Mouse (Mus musculus) ovary, postnatal 36 days (tissue): ENCODE measurements around the gene Has1.
"Not testable (repeated sequence)": the region's sequence is repeated elsewhere in the genome, so short reads cannot be mapped to it uniquely, and the experiment has no call there.

Source experiments
- DNase-seq: peaks from one replicate; pipeline ENCODE4 v3.0.0; 2022; ENCODE audit warnings: low spot score, mixed read lengths

Gene Has1

DNA sequence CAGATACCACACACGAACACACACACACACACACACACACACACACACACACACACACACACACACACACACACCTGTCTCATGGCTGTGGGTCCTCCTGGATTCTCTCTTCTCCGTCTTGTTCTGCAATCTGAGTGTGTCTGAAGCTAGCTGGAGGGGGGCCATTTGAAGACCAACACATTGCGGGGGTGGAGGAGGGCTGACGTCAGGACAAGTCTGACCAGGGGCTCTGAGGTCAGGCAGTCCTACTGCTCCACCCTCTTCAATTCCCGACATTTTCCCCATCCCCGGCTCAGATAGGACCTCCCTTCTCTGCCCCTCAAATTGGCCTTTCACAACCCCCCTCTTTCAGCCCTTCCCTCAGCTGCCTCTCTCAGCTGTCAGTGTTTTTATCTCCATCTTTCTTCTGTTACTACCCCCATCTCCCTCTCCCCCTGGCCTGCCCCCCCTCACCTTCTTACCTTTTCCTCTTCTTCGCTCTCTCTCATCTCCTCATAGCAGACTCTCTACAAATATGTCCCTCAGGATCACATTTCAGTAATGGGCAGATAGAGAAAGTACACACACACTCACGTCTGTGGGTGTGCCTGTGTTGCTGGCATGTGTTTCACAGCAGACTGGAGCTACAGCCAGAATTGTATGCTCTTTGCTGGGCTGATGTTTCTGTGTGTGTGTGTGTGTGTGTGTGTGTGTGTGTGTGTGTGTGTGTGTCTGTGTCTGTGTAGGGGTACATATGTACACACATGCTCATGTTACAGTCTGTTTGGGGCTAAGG, at the start of gene Has1:
Gene Has1 (minus strand): TSS at position 142 of the 775 bp plus-strand sequence.
- DNase-seq: no peak

DNA sequence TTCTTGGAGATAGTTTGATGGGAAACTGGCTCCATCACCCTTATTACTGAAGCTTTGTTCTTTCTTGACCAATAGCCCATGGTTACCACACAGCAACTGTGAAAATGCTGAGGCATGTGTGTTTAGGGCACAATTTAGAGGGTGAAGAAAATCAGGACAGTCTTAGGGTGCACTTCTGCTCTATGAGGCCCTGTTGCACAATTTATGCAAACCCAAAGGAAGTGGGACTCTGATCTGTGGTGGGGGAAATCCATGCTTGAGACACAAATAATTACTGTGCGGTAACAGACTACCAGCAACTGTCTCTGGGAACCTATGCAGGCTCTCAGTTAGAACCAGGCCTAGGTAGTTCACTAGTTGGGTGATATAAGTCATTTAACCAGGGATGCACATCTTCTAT, 45.8 kb upstream of the Has1 start:
- DNase-seq: no peak

DNA sequence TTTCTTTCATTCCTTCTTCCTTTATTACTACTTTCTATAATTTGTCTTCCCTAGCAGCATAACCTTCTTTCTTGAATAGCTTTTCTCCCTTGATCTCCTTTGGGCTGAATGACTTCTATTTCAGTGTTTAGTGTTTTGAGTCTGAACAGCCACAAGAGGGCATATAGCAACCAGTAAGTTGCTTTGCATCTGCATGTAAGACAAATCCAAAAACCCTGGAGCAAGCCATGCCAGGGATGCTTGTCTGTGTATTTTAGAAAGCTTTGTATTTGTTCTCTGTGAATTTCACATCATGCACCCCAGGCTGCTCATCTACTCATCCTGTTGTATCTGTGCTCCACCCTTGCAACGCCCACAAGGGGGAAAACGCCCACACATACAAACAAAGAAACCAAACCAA, 44.3 kb upstream of the Has1 start:
- no peak for DNase-seq

DNA sequence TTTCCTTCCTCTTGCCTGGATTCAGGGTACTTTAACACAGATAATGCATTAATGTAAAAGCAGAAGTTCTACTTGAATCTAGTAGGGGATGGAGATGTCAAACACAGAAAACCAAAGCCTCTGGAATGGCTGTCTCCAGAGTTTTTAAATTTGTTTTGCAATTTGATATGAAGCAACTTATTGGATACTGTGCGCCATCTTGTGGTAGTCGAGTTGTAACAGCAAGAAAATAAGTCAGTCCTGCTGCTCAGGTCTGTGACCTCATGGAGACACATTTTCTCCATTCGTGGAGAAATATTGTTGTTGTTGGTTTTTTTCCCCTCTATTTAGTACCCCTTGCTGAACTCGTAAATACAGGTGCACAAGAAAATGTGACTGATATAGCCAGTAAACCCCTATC, 41.0 kb upstream of the Has1 start:
- DNase-seq: no peak

DNA sequence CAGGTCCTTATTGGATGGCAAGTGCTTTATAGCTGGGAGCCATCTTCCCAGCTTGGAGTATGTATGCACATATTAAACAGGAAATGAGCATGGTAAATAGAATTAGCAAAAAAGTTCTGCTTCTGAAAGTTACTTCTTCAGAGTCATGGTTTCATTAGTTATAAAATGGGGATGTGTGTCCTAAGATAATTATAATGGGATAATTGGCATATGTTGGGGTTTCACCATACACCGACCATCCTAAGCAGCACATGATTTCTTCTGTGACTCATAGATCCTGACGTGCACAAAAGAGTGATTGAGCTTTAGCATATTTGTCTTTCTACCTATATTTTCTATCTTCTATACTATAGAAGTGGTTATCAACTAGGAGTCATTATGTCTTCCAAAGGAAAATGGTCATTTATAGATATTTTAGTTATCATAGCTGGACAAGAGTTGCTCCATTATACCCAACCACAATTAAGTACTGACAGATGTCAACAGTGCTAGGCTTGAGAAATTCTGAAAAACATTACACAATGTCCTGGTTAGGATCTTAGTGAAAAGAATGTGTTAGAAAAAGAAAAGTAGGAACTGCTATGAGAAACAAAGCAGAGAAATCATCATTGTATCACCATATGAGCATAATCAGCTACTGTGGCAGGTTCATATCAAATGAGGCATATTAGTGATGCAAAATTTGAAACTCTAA, 34.9 kb upstream of the Has1 start:
- DNase-seq: no peak

DNA sequence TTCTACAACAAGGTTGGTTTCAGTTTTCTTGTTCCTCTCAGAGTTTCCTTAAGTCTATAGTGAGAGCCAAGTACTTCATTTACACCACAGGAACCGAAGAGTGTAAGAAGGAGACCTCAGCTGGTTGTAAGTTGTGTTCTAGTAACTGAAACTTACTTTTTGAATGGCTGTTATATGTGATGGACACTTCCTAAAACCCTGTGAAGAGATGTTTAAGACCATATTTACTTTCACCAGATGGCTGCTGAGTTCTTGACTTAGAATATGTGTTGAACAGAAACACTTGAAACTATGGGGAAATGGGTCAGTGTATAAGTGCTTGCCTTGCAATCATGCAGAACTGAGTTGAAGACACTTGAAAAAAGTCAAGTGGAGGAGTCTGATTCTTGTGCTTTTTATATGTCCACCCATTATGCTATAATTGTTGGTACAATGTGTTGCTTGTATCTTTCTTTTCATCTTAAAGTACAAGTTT, 32.8 kb upstream of the Has1 start, which contains the start of the genes Fpr2 and Fpr3:
Gene Fpr2 (plus strand): TSS at position 51 of the 475 bp plus-strand sequence.
Gene Fpr3 (plus strand): TSS at position 79 of the 475 bp plus-strand sequence.
- no peak for DNase-seq

DNA sequence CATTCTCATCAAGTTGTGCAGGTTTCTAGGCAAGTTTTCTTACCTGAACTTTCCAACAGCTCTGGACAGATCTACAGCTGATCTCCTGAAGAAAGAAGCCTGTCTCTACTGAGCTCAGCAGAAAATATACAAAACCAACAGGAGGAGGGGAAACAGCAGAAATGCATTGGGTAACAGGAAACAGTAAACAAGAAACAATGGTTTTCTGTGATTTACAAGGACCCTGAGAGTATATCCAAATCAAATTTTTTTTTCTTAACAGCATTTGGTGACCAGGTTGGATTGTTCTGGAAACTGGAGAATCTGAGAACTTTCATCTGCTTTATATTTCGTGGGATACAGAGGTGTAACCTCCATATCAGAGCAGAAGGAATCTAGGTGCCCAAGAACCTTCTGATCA, 28.8 kb upstream of the Has1 start, which contains the start of gene Fpr1:
Gene Fpr1 (minus strand): TSS at position 101 of the 400 bp plus-strand sequence.
- DNase-seq: no peak

DNA sequence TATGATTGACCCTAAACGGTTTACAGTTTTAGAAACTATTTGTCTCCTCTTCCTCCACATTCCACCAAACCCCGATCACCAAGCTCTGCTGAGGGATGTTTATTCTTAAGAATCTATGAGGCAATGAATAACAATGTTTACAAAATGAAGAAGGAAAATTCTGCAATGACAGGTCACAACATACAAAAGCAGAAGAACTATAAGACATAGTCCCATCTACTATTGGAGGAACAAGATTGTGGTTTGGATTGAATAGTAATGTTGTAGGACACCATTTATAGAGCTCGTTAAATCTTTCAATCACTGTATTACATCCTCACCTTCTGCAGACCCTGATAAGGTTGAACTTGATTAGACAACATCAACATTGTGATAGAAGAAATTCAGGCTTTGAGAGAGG, 27.7 kb upstream of the Has1 start:
- DNase-seq: no peak

DNA sequence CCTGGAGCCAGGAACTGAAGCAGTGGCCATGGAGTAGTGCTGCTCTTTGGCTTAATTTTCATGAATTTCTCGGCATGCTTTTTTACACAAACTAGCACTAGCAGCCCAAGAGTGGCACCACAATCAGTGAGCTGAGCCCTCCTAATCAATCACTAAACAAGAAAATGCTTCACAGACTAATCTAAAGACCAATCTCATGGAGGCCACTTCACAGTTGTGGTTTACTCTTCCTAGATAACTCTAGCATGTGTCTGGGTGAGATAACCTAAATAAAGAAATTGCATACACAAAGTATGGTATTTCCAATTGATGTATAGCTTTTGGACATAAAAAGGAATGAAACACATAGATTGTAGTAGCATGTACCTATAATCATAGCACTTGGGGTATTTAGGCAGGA, 24.3 kb upstream of the Has1 start:
- no peak for DNase-seq

DNA sequence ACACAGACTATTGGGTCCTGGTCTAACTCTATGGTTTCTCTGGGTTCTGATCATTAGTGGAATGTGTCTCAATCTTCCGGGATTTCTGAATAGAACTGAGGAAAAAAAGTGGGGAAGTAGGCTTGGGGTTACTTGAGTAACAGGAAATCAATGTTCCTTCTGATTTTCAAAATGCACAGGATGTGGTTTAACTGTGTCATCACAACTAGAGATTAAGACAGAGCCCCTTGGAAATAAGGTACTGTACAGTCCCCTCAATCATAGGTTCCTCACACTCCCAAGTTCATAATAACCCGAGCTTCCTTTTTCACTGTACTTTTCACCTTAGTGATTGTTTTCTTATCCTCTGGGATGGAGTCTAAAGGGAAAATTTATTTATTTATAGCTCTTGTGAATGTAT, 16.7 kb upstream of the Has1 start:
- DNase-seq: no peak

DNA sequence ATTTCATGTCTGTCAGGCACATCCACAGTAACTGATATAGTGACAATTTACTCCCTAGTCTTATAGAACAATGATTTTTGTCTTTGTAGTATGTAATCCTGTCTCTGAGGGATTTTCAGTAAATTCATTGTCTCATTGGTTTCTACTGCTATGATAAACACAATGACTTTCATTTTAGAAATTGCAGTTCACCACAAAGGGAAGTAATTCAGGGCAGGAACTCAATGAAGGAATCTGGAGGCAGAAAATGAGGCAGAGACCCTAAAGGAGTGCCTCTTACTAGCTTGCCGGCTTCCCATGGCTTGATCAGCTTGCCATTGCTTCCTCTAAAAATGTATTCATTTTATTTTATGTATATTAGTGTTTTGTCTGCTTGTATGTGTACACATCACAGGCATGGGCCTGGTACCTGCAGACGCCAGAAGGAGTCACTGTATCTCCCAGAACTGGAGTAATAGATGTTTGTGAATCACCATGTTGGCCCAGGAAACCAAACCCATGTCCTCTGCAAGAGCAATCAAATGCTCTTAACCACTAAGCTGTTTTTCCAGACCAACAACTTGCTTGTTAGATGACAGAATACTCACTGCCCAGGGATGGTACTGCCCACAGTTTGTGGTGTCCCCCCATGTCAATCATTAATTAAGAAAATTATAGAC, 16.0 kb upstream of the Has1 start:
- DNase-seq: no peak

DNA sequence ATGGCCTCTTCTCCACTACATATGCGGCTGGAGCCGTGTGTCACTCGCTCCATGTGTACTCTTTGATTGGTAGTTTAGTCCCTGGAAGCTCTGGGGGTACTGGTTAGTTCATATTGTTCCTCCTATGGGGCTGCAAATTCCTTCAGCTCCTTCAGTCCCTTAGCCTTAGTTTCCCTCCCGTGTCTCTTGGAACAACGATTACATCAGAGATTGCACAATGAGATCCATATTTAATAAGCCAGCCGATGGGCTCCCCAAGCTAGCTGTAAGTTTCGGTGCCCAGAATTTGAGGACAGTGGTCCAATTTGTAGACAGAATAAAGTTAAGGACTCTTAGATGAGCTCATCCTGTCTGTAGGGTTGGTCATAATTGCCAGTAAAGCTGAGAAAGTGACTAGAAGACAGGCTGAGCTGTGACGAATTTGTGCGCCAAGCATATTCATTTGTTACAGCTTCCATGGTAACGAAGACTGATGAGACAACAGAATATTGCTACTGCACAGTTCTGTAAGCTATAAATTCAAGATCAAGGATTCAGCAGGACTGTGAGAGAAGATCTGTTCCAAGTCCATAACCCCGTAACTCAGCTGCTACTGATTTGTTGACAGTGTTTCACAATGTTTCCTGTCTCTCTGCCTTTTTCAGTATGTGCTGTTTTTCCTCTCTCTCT, 11.9 kb upstream of the Has1 start:
- DNase-seq: no peak

DNA sequence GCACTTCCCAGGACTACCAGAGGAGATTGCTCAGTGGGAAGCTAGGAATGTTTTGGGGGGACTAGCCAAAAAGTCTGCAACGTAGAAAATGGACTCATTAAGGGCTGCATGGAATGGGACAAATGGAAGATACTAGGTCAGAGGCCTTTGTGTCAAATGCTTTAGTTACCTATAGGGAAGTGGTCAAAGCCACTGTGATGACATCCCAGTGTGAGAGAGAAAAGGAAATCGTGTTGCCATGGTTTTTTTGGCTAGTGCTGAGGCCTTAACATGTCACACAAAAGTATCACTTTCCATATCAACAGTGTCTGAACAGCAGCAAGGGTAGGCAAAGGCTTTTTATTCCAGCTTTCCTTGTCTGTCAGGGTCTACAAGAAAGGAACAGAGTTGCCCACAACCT, 10.2 kb upstream of the Has1 start:
- DNase-seq: no peak

DNA sequence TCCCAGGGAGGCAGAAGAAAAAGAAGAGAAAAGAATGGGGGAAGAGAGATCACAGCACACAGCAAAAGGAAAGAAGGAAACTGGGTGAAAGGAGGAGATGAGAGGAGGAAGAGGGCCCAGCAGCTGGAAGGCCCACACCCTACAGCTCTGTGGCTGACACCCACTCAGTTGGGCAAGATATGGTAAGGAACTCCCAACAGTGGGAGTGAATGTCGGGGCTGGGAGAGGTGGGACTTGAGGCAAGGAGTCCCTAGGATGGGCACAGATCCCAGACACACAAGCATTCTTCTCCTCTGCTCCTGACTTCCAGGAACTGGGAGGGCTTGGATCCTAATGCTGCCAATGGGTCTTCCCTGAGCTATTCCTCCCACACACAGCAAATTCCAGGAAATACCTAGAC, 7.4 kb upstream of the Has1 start:
- no peak for DNase-seq

DNA sequence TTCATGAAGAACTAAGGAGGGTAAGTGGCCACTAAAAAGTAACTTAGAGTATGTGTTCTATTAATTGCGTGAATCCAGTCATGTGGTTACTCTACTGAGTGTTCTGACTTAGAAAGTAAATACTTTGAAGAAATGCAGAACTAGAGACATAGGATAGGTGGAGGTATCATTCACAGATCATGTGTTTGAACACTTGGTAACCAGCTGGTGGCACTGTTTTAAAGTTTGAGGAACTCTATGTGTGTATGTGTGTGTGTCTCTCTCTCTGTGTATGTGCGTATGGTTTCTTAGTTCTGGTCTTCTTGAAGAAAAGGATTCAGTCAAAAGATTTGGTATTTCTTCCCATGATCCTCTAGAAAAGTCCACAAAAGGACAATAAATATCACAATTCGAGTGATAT, 5.1 kb upstream of the Has1 start:
- no peak for DNase-seq

DNA sequence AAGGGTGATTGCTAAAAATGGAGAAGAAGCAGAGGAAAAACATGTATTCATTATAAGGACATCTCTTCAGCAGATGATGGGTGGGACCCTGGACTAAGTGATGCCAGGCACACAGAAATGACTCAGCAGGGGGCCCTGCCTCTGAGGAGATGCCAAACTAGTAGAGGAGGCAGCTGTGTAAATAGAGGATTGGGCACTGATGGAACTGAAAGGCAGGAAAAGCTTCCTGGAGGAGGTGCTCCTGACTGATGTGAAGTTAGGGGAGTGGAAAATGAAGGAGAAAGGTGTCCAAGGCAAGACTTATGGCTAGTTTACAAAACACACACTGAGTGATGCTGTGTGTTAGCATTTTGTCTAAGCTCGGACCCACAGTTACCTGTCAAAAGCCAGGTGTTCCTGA, 2.4 kb upstream of the Has1 start:
- no peak for DNase-seq

DNA sequence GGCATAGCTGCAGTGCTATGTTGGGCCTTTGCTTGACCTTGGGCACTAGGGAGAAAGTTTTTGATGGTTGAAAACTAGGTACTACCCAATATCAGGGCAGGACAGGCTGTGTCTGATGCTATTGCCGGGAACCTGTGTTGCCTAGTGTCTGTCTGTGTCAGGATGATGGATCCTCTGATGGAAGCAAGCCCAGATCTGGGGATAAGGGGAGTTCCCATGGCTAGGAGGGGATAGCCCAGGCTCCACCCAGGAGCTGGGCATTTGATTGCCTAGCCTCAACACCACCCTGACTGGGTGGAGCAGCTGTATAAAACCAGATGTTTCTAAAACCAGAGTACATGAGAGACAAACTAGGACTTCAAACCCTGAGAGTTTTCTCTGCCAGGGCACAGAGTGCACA, 1.6 kb upstream of the Has1 start:
- DNase-seq: no peak

DNA sequence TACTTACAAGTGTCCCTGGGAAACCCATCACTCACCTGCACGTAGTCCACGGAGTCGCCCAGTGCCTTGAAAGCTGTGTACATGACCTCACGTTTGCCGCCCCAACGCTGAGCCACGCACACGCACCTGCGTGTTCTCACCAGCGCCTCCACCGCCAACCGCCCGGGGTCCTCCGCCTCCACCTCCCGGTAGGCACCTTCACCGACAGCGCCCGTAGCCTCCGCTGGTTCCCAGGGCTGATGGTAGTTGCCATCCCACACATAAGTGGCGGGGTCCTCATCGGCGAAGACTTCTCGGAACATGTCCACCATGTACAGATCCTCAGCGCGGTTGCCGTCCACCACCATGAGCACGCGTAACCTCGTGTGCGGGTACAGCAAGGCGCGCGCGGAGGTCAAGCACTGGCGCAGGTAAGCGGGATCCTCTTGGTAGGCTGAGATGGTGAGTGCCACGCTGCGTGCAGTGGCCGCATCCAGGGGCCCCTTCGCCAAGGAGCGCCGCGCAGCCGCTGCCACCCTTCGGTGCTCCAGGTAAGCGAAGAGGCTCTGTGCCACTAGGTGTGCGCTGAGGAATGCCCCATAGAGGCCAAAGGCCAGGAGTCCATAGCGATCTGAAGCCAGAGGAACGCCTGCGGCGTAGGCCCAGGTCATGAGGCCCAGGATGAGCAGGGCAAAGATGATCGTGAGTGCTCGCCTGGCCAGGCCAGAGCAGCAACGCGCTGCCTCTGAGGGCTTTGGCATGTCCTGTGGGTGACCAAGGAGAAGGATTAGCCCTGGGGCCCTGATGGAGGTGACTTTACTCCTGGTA, 4.9 kb downstream of the Has1 start:
- DNase-seq: no peak

DNA sequence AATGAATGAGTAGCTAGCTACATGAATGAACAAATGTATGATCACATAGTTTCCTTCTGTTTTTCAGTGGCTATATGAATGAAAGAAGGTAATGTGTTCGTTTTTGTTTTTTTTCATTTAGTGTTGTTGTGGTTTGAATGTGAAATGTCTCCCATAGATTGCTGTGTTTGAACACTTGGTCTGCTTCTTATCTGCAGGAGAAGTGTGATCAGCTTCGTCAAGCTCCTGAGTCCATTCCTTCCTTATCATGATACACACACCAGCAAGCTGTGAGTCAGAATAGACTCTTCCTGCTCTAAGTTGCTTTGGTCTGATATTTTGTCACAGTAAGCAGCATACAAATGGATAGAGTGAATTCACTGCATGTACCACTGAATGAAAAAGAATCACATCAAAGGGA, 6.0 kb downstream of the Has1 start:
- DNase-seq: no peak

DNA sequence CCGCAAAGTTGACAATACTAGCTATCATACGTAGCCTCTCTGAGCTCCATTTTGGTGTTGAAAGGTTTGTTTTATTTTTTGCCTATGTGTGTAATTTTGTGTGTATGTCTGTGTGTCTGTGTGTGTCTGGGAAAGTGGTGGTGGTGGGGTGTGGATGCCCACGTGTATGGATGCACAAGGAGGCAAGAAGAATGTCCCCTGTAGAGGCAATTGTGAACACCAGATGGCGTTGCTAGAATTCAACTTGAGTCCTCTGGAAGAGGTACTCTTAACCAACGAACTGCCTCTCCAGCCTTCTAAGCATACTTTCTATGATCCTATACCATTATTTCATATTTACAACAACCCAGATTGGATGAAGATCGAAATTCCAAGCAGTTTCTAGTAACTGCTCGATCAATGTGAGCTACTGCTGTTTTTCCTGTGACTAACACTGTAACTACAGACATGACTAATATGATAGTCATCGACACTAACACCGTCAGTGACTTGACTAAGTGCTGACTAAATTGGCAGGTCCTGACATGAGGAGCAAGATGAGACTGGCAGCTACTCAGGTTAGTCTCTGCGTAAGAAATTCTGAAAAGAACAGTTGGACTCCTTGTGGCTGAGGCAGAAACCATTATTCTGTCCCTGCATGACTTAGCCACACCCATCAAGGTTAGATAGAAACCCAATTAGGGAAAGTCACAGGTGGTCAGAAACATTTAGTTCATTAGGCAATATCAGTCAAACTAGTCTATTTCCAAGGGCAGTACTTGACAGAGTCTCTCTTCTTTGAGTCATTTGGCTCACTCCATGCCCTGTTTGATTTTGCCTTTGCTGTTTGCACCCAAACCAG, 9.6 kb downstream of the Has1 start:
- DNase-seq: no peak

DNA sequence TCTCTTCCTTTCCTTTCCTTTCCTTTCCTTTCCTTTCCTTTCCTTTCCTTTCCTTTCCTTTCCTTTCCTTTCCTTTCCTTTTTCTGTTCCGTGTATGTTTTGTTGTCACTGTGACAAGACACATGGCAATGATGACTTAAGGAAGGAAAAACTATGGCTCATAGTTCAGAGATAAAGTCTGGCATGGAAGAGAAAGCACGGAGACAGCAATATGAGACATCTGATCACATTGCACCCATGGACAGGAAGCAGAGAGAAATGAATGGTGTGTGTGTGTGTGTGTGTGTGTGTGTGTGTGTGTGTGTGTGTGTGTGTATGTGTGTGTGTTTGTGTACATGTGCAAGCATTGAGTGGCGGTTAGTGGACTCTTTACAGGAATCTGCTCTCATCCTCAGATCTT, 10.4 kb downstream of the Has1 start:
- DNase-seq: not testable (repeated sequence)
